Mouse (Mus musculus) lung, postnatal 0 days (tissue): ENCODE data around the gene Pdlim5.

ENCODE experiments used
- CTCF ChIP-seq: IDR thresholded peaks from 2 replicates; pipeline ENCODE4 v1.5.1; 2016; ENCODE audit warnings: antibody characterized with exemption, mild to moderate bottlenecking
- EP300 ChIP-seq: IDR thresholded peaks from 2 replicates; pipeline ENCODE4 v1.6.1; 2016; ENCODE audit warnings: antibody characterized with exemption, mild to moderate bottlenecking, control low read depth

GRCm38 (mm10) chr3:142356661-142357060, 38.8 kb downstream of the Pdlim5 start:
- TF ChIP-seq CTCF (no peak), EP300 (no peak)
